Mouse (Mus musculus) granulocyte monocyte progenitor cell, adult 5-6 weeks (primary cell): ENCODE results near the gene Il1rl1. TPM values are rescaled to one million over a fixed set of nuclear protein-coding genes. Genes with fewer than 3 reads are reported as not detected.
A peak's percentile ranks its signal among the peaks of the same experiment; 100 is the strongest.

Experiments used
- ATAC-seq: replicated peaks from 2 replicates; pipeline ENCODE4 v1.8.0; 2016; ENCODE audit warnings: mild to moderate bottlenecking, moderate TSS enrichment, inconsistent platforms; ENCODE audit not compliant: poor library complexity, severe bottlenecking
- total RNA-seq, 2 experiments: library from RNA; stranded (forward) in 1 of 2; stranded (reverse) in 1 of 2; fragments of 200-712, 200-1000 nt in 1 of 2; fragments of >200 nt in 1 of 2; fragmentation: Nextera tagmentation in 1 of 2; gene quantifications; 2 replicates each; pipeline ENCODE4 v1.2.3; 2014 to 2017

Gene Il1rl1
- total RNA-seq, 2 experiments from 2014 or later = 2.1 to 3.3 TPM

DNA sequence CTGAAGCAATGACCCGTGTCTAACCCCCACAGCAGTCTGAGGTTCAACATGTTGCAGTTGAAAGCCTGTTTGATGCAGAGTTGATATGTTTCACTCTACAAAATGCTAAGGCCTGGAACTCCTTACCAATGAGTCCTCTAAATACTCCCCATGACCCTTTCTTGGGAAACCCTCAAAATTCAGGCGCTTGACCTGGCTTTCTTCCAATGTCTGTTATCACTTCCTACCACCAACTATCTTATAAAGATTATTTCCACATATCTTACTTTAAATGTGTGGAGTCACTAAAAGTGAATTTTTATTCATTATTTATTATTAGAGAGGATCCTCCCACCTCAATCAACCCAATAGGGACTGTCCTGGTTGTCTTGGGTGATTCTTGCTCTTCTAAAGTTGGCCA, 2.8 kb downstream of the Il1rl1 start:
- ATAC-seq = no peak

DNA sequence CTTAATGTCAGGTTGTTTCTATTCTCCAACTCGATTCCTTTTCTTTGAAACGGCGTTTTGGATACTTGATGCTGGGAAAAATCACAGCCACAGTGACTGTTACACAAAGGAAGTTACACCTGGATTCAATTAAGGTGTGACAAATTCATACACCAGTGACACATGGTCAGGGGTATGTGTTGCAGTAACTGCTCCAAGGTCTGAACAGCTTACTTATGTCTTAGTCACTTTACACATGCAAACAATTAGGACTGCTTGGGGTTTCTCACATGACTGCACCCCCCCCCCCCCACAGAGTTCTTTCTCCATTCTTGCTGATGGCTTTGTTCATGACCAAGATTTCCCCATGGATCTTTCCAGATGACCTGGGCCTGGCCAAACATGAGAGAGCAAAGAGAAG, 6.6 kb downstream of the Il1rl1 start:
- ATAC-seq = no peak

DNA sequence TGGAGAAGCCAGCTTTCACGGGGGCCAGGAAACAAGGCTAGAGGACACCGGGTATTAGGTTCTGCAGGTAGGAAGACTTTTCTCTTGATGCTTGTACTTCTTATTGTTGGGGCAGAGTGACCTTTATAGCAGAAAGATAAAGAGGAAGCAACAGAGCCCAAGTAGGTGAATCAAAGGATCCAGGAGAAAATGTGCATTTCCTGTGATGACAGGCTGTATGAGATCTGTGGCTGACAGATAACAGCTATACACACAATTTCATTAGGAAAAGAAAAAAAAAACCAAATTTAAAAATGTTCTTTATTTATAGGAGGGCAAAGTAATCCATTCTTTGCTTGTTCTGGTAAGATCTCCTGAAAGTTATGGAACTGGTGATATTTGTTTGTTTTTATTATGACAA, 8.0 kb downstream of the Il1rl1 start:
- no peak for ATAC-seq

DNA sequence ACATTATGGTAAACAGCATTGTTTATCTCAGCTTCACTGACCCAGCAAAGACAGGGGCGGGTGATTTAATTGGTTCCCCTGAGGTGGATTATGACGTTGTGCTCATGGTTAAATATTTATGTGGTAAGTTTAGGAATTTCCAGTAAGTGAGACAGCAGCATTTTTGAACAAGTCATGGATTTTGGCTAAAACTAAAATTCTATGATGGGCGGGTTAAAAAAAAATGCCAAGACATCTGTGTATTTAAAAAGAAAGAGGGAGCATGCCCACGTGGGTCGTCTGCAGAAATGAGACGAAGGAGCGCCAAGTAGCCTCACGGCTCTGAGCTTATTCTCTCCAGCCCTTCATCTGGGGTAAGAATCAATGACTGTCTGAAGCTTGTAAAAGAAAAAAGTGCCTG, 10.1 kb downstream of the Il1rl1 start:
- no peak for ATAC-seq

DNA sequence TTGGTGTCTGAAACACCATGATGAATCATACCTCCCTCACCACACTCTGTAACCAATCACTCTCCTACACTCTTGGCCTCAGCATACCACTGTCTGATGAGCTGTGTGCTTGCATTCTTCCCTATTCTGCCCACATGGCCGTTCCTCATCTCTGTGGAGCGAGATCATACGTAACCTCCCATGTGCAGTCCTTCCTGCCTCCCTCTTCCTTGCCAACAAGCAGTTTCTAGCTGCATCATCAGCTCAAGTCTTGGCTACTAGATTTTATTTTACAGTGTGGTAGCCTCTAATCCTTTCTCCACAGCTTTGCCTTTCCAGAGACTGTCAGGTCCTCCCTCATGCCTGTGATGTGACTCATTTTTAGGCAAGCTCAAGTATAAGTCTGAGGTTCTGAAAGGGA, 15.4 kb downstream of the Il1rl1 start:
- peak; percentile 40 for ATAC-seq

DNA sequence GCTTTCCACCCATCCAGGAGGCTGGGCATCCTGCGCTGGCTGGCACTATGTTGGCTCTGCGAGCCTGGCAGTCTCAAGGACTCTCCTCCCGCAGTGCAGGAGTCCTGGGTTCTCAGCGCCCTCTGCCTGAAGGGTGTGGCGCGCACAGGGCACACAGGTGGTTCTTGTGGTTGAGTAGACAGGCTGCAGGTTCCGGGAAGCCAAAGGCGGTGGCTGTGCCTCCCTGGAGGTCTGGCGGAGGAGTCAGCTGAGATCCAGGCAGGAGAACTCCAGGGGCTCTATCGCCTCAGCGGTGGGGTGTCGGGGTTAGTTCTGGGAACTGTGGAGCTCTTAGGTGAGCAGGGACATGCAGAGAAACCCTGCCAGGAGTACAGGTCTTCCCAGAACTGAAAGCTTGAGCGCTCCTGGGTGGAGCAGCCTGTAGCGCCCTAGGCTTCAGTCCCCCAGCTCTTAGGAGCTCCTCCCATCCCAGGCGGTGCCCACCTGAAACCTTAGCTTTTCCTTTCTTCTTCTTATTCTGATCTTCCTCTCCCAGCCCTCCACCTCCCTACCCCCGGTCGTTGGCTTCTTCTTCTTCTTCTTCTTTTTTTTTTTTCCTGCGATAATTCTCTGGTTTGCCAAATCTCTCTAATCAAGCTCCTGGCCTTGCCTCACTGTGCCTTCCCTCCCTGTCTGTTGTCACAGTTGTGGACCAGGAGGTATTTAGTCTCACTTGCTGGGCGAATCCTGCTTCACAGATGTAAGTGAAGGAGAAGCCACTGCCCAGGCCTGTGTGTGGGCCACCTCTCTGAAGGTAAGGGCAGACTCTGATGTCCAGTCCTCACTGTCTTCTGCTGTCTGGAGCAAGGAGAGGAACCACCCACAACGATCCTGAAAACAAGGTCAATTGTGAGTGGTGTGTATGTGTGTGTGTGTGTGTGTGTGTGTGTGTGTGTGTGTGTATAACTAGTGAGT, 36.4 kb downstream of the Il1rl1 start, which contains the start of gene Il18r1:
Il18r1 (plus strand) TSS at position 76 of the 954 bp plus-strand sequence.
- peak; percentile 53; the same call in 1 of the 2 replicates for ATAC-seq

DNA sequence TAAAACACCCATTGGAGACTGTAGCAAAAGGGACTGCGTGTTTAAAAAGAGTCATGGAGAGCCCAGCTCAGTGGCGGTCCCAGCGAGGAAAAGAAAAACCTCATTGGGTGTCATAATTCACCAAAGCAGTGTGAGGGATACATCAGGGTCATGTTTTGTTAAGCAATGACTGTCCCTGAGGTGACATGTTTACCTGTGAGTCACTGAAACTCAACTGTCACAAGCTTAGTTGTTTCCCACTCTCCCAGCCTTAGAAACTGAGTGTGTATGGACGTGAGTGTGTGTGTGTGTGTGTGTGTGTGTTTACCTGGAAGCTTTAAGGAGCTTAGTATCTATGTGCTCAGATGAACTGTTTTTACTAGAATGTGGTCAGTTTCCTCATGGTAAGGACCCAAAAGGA, 37.9 kb downstream of the Il1rl1 start:
- no peak for ATAC-seq

DNA sequence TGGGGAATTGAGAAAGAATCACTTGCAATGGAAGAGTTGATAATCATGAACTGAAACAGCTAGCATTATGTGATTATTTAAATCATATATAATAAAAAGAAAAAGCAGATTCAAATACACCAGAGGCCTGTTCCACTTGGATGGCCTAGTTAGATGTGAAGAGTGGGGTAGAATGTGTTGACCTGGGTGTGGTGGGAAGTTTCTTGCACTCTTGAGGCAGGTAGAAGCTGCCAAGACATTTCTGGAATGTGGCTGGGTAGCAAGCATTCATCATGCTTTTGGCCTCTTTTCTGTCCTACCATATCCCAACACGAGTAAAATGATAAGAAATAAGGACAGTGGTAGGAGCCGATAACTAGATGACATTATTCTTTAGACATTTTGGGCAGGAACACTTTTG, 39.4 kb downstream of the Il1rl1 start:
- ATAC-seq = no peak

DNA sequence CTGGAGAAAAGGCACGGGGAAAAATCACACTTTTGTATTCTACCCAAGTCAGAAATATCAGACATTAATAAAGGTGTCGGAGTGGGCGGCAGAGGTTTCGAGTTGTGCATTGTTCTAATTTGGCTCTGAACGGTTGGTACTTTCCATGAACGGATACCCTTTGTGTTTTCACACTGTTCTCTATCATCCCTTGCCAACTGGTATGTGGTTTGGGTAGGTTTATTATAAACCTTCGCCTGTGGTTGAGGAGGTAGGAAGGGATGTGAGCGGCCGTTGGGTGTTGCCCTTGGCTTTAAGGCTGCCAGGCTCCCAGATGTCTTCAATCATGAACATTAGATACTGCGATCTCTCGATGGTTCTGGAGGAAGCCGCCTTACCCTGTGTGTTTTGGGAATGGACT, 40.5 kb downstream of the Il1rl1 start:
- ATAC-seq = 0 out of 2 replicates have a peak, but pooled peaks have one; percentile 16

DNA sequence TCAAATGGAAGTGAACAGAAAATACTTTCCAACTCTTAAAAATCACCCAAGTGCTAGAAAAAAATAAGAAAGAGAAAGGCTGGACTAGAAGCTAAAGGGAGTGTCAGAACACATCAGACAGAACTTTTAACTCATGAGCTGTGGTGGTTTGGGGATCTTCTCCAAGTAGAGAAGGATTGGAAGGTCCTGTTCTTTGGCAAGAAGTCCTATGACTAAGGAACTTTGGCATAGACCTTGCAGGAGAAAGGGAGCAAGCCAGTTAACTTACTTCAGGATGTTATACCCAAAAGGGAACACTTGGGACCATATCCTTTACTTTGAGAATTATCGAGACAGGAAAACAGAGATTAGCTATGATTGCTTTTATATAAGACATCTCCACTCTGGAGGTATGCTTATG, 43.0 kb downstream of the Il1rl1 start:
- no peak for ATAC-seq

DNA sequence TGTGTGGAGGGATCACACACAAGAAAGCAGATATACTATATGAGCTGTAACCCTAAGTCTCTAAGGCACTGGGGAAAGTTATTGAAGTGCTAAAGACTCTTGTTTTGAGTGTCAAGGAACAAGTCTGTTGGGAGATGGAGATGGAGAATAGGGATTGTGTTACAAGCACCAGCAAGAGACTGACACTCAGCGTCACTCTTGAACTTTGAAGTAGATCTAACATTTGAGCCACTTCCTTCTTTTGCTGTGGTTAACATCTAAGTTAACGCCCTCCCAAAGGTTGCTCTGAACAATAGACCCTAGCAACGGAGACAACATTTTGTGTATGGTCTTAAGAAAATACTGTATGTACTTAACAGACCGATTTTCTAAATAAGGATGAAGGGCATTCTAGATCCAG, 44.3 kb downstream of the Il1rl1 start:
- peak; percentile 80 for ATAC-seq

DNA sequence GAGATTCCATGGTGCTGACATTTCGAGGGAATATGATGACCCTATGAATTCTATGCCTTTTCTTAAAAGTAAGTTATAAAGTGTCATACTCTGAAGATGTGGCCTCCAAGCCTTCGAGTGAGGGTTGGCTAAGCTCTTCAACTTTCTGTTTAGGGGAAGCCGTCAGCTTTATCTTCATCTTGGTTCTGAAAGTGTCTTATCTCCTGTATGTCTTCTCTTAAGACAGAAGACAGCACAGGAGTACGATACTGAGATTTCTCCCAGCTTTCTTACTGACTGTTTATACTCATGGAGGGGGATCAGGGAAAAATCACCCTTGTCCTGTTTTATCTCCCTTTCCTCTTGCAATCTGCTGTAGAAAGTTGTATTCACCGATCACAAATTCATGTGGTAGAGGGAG, 45.0 kb downstream of the Il1rl1 start:
- ATAC-seq = no peak

DNA sequence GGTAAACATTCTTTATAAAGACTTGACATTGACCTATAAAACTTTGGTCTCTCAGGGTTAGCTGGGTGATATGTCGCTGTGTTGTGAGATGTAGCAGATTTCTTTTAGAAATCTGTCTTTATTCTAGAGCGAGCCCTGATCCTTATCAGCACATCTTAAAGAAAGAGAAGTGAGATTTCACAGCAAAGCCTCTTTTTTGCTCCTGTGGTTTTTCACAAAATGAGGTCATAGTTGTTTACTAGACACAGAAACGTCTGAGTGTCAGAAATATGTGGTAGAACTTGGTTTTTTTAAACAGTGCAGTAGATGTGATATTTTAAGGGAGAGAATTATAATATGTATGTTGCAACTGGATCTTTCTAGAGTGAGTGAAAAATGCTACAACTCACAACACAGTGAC, 46.3 kb downstream of the Il1rl1 start:
- ATAC-seq = peak; percentile 65

DNA sequence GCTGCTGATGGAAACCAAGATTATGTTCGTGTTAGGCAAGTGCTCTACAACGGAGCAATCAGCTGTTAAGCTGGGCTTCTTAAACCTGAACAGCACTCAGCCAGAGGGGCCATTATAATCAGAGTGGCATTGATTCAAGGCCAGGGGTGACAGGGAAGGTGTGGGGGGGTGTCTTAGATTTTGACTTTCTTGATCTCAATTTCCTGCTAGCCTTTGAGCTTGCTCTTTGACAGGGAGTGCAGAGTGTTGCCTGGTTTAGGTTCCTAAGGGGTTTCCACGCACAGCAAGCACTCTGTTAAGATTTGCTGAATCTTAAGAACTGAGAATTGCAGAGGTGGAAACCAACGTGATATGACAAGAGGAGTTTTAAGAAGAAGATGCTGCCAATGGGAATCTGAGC, 47.4 kb downstream of the Il1rl1 start:
- ATAC-seq = no peak

DNA sequence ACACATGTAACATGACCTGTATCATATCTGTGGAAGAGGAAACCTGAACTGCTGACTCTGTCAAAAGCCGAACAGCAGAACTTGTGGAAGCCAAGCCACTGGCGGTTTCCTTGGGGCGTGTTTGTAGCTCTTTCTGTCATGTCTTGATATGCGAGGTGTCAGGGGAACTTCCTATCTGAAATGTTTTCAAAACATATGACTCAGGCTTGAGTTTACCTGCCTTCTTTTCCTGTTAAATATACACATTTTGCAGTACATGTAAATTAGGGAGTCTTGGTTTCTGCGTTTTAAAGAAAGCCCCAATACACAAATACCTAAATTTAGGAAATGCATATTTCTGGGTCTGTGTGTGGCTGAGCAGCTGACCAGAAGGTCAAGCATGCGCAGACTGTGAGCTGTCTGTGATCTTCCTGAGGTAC, 50.1 kb downstream of the Il1rl1 start:
- ATAC-seq = peak; percentile 36

DNA sequence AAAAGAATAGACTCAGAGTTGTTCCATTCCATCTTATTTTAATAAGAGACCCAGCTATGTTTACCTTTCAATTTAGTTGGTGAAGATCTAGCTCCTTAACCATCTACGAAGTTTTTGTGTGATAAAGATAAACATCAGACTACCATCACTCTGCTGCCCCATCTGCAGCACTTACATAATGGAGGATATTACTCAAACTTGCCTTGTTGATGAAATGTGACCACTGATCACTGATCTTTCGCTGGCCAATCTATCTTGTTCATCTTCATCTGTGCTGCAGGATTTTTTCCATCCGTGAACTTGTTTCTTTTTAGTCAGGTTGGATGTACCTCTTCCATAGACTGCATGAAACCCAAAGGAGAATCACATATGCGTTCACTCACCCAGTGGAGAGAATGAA, 65.2 kb downstream of the Il1rl1 start:
- ATAC-seq = peak; percentile 72

DNA sequence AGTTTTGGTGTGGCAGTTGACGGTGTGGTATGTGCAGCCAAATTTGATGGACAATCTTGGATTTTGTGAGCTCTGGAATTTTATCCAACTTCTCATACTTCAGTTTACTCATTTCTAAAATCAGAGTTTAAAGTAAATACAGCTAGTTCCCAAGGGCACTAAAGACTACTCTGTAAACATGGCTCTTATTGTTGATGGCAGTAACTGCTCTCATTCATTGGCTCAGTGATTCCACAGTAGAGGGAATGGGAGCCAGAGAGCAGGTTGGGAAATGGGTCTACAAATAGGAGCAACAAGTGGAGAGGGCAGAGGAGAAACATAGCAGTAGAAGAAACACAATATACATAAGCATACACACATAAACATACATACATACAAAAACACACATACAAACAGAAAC, 70.3 kb downstream of the Il1rl1 start:
- ATAC-seq = no peak

DNA sequence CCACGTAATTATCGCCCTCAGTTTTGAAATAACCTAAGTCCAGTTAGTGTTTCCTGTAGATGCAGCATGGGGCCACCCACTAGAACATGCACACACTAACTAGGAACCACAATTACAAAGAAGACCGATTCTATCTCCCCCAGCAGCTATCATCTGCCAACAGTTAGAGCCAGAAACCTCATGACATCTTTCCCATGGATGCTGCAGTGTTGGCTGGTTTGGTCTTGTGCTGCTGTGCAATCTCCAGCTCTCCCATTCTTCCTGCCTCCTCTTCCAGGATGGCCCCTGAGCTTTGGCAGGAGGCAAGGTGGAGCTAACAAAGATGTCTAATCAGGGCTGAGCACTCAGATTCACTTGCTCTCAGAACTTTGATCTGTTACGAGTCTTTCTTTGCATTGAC, 71.8 kb downstream of the Il1rl1 start:
- ATAC-seq = peak; percentile 23

DNA sequence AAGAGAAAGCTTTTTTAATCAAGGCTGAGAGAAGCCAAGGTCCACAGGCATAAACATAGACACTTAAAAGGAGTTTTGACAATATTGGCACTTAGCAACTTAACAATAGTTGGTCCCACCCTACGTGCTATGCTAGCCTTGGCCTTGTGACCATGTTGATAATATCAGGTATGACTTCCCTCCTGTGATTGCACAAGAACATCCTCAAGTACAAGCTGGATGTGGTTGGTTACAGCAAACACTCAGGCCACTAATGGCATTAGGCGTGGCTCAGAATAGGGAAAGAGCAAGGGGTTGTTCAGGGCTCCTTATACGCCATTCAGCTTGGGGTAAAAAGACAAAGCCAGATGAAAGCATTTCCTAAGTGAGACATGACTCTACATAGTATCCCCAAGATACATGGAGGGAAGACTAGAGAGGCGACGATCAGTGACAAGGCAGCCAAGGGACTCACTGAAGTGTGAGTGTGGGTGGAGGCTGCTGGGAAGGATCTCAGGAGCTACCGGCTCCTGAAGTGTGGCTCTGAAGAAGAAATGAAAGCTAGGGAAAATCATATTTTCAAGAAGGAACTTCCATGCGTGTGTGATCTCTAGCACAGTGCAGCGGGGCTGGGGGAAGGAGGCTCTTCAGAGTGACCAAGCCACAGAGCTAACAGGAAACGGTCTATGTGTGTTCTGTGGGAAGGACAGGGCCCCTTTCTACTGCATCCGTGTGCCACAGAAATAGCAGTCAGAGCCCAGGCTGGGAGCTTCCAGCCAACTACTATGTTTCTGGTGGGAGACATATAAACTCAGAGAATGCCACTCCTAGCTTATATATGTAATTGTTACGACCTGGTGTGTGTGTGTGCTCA, 72.4 kb downstream of the Il1rl1 start:
- peak; percentile 89 for ATAC-seq

DNA sequence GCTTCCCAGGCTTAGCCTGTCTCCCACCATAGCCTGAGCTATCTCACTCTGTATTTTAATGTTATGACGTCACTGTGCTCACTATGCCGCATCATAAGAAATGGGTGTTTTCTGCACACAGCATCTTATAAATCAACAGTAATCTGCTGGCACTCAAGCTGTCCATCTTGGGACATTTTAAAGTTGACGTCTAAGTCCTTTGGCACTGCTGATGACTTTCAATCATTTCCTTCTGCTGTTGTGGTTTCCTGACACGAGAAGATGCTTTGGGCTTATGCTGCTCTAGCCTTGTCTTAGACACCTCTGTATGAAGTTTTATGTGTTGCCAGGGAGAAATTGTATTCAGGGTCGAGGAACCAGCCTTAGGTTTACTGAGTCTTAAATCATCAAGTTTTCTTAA, 75.2 kb downstream of the Il1rl1 start:
- 0 out of 2 replicates have a peak, but pooled peaks have one; percentile 12 for ATAC-seq
